ENCODE assay signal across 8 mouse cellular contexts in the genomic region with DNA sequence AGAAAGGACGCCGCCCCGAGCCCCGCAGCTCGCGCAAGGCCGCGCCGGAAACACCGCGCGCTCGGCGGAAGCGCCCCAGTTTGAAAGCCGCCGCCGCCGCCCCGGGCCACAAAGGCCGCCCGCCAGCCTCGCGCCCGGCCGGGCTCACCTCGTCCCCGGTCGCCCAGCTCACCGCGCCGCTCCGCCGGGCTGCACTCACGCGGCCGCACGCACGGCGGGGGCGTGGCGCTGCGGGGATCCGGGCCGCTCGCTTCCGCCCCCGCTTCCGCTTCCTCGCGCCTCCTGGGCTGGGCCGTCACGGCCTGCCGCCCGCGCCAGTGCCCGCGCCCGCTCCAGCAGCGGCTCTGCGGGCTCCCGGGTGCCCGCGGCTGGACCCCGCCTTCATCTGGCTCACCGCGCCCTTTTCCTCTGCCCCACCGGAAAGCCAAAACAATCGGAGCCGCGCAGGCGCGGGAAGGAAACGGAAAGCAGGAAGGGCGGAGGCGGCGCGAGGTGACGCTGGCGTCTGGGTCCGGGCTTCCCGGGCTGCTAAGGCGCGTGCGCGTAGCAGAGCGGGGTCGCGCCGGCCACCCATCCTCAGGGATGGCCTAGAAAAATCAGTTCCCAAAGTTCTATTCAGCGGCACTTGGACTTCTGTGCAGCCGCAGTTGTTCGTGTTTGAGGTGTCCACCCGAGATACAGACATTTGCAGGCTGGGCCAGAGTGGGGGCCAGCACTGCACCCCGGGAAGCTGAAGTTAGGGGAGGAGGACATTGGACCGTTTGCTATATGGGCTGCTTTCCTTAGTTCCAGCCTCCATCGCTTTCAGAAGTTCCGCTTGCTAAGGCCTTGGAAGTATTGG. TPM values are rescaled to one million over a fixed set of nuclear protein-coding genes. Genes with fewer than 3 reads are reported as not detected.
DNase-seq lines count a peak whose midpoint lies in the region; ATAC-seq lines count a peak whose summit lies in the region.

A gene (minus strand): TSS at position 503 of the 841 bp plus-strand sequence.

- no peaks in the 10 kb centered on the region for H3K36me3 ChIP-seq in hindbrain, embryonic 16.5 days (ENCODE audit: control insufficient read depth, insufficient read depth, low read length)
- H3K36me3 ChIP-seq in macrophage (ENCODE audit: inconsistent target): no peaks in the 10 kb centered on the region

- H3K4me1 ChIP-seq in hindbrain, embryonic 16.5 days (ENCODE audit: control insufficient read depth, insufficient read depth, low read depth, low read length): peaks cover 24% of the 10 kb centered on the region

- H3K27ac ChIP-seq in hindbrain, embryonic 16.5 days (ENCODE audit: low read depth, low read length): peak within 1 kb of the TSS; percentile 99
- peak within 1 kb of the TSS; percentile 91 for H3K27ac ChIP-seq in macrophage

- peaks cover 44% of the 10 kb centered on the region for H3K79me2 ChIP-seq in macrophage (ENCODE audit: inconsistent target)

- peak; percentile 94 for DNase-seq in R1 (ENCODE audit: low read depth, low spot score)
- DNase-seq in cerebellum, postnatal 25 days: peak; percentile 97 to 98
- DNase-seq in frontal cortex, postnatal 36 days (ENCODE audit: low spot score in 2 of 2): peak; percentile 95 to 97
- peak; percentile 92 to 97 for DNase-seq in left cerebral cortex, adult 18-20 months (ENCODE audit: low spot score in 2 of 2)
- peak; percentile 97 for DNase-seq in right cerebral cortex, adult 18-20 months
- peak; percentile 71 for DNase-seq in urinary bladder, postnatal 10 days (ENCODE audit: low spot score)

- WGBS in hindbrain, embryonic 16.5 days: under 1% methylated on average over 73 of the region's 98 CpGs
- 2% methylated on average over 91 of the region's 98 CpGs for WGBS in macrophage (ENCODE audit: missing documents)

- H3K27me3 ChIP-seq in hindbrain, embryonic 16.5 days (replicated peaks; ENCODE audit: control insufficient read depth, insufficient read depth, low read length): no peaks in the 10 kb centered on the region

- no peaks in the 10 kb centered on the region for H3K9me3 ChIP-seq in hindbrain, embryonic 16.5 days (ENCODE audit: control insufficient read depth, low read length)

- peak within 1 kb of the TSS; percentile 87 for H3K4me3 ChIP-seq in hindbrain, embryonic 16.5 days (ENCODE audit: low read length)
- peak within 1 kb of the TSS; percentile 75 for H3K4me3 ChIP-seq in macrophage (ENCODE audit: inconsistent target)

- H3K4me2 ChIP-seq in hindbrain, embryonic 16.5 days (ENCODE audit: low read length): peak within 1 kb of the TSS; percentile 89

- peak; percentile 96 for ATAC-seq in hindbrain, embryonic 16.5 days

- peak within 1 kb of the TSS; percentile 96 for H3K9ac ChIP-seq in hindbrain, embryonic 16.5 days (ENCODE audit: low read depth, low read length)

RNA-seq across cellular contexts. Expression of the gene that starts here (rescaled TPM):
- polyA plus RNA-seq in hindbrain, embryonic 16.5 days (2015; fragmentation: Nextera tagmentation; extraction: Ambion mirVana): 24.7 and 27.2 TPM in 2 replicates
- 10 to 100 TPM; 67.3 to 71.7 TPM for total RNA-seq in left cerebral cortex, adult 18-20 months (2021)
- total RNA-seq in macrophage (2018; cell fraction: chromatin; rRNA removed): 10 to 100 TPM; 23.7 to 63.5 (median 34.2) TPM
- 10 to 100 TPM; 27.2 to 50.7 (median 37.4) TPM for total RNA-seq in macrophage (2018; cell fraction: cytosol; rRNA removed)
- 10 to 100 TPM; 34.4 to 66.7 (median 50.1) TPM for total RNA-seq in macrophage (2018; cell fraction: nucleus; rRNA removed)
- polyA plus RNA-seq in macrophage (2018): 21.0 to 33.2 TPM (median 27.7 TPM) in 3 replicates

Comparison
In these comparisons a context has a peak if more than half of its experiments do, and no peak if none do; other contexts are left out.
1. Peak in every context shown above with its lines: DNase-seq, ATAC-seq, H3K4me3 ChIP-seq and H3K27ac ChIP-seq.